Mouse (Mus musculus) ES-CJ7 (cell line): ENCODE measurements around the gene C1qb.

Experiments used
- DNase-seq: peaks from one replicate; pipeline ENCODE4 v3.0.0; 2011; ENCODE audit warnings: low read depth, low spot score

The C1qb gene

GRCm38 (mm10) chr4:136893691-136894543 is 7.9 kb upstream of the C1qb start:
- DNase-seq, result peak; percentile 58

- no peak for DNase-seq
Measured at GRCm38 (mm10) chr4:136892811-136893210, 6.8 kb upstream of the C1qb start, which contains the start of gene C1qc. TSS of gene C1qc (minus strand) at chr4:136893065.

- DNase-seq, result no peak
Measured at GRCm38 (mm10) chr4:136892371-136892770, 6.4 kb upstream of the C1qb start.

- DNase-seq, result no peak
Measured at GRCm38 (mm10) chr4:136891115-136891514, 5.1 kb upstream of the C1qb start.

GRCm38 (mm10) chr4:136889981-136890380 is 4.0 kb upstream of the C1qb start:
- no peak for DNase-seq

- DNase-seq, result no peak
Measured at GRCm38 (mm10) chr4:136887714-136888113, 1.7 kb upstream of the C1qb start.

GRCm38 (mm10) chr4:136878601-136879000 is 7.4 kb downstream of the C1qb start:
- DNase-seq, result peak; percentile 40

GRCm38 (mm10) chr4:136878171-136878570 is 7.8 kb downstream of the C1qb start:
- peak; percentile 83 for DNase-seq

GRCm38 (mm10) chr4:136876971-136877370 is 9.0 kb downstream of the C1qb start:
- peak; percentile 44 for DNase-seq

GRCm38 (mm10) chr4:136875012-136875411 is 11.0 kb downstream of the C1qb start:
- no peak for DNase-seq

GRCm38 (mm10) chr4:136868371-136868770 is 17.6 kb downstream of the C1qb start:
- DNase-seq, result no peak

GRCm38 (mm10) chr4:136867690-136868345 is 18.2 kb downstream of the C1qb start:
- peak; percentile 19 for DNase-seq

GRCm38 (mm10) chr4:136865531-136865930 is 20.5 kb downstream of the C1qb start:
- no peak for DNase-seq

GRCm38 (mm10) chr4:136864751-136865470 is 21.1 kb downstream of the C1qb start:
- peak; percentile 43 for DNase-seq

GRCm38 (mm10) chr4:136863517-136863916 is 22.5 kb downstream of the C1qb start:
- no peak for DNase-seq

- DNase-seq, result no peak
Measured at GRCm38 (mm10) chr4:136862411-136862810, 23.6 kb downstream of the C1qb start.

- DNase-seq, result no peak
Measured at GRCm38 (mm10) chr4:136861806-136862205, 24.2 kb downstream of the C1qb start.

- DNase-seq, result no peak
Measured at GRCm38 (mm10) chr4:136860022-136860421, 26.0 kb downstream of the C1qb start.

- DNase-seq, result peak; percentile 48
Measured at GRCm38 (mm10) chr4:136855081-136855480, 30.9 kb downstream of the C1qb start.

GRCm38 (mm10) chr4:136852989-136853388 is 33.0 kb downstream of the C1qb start:
- no peak for DNase-seq

- DNase-seq, result no peak
Measured at GRCm38 (mm10) chr4:136852119-136852518, 33.9 kb downstream of the C1qb start.

GRCm38 (mm10) chr4:136848565-136848964 is 37.4 kb downstream of the C1qb start:
- DNase-seq, result no peak
